Mouse (Mus musculus): ENCODE results near the gene Gm13279. TPM values are rescaled to one million over a fixed set of nuclear protein-coding genes. Genes with fewer than 3 reads are reported as not detected.
"Not testable (repeated sequence)": the region's sequence is repeated elsewhere in the genome, so short reads cannot be mapped to it uniquely, and the experiment has no call there.

Gene Gm13279
- polyA plus RNA-seq, 1 experiment from 2014 or later, result not detected

DNA sequence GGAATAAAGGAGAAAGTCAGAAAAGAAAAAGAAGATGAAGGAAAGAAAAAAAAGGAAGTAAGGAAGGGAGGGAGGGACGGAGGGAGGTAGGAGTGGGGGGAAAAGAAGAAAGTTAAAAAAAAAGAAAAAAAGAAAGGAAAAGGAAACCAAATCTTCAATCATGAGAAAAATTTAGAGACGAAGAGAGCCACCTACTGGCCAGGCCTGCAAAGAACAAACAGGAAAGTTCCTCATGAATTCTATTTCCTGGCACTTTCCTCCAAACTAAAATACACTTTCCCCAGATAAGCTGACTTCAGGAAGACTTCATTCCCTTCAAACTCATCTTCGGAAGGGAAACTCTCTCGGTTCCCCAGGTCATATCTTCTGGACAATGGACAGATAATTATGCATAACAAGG is 33.3 kb downstream of the Gm13279 start:
- no peak overlapping the region for H3K27ac ChIP-seq
- no peak overlapping the region for H3K4me3 ChIP-seq (ENCODE audit: inconsistent target)
- WGBS (ENCODE audit: missing documents), result 41% methylated on average over 3 of the region's 4 CpGs
- H3K36me3 ChIP-seq (ENCODE audit: inconsistent target), result no peaks in the 10 kb centered on the region
- no peaks in the 10 kb centered on the region for H3K79me2 ChIP-seq (ENCODE audit: inconsistent target)

DNA sequence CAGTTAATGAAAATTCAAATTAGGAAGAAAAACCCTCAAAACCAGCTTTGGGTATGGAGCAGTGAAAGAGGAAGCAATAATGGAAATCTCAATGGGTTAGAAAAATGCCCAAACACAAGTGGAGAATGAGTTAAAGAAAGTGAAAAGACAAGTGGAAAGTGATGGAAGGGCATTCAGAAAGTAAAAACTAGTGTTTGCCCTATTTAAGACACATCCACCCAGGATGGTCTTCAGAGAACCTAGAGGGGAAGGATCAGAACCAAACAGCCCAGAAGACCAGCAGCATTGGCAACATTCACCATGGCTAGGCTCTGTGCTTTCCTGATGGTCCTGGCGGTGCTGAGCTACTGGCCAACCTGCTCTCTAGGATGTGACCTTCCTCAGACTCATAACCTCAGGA is 38.0 kb downstream of the Gm13279 start, which contains the start of gene Ifna5:
TSS of gene Ifna5 (plus strand) at position 301 of the 400 bp plus-strand sequence.
- not testable (repeated sequence) for H3K27ac ChIP-seq; H3K79me2 ChIP-seq (ENCODE audit: inconsistent target); H3K36me3 ChIP-seq (ENCODE audit: inconsistent target); H3K4me3 ChIP-seq (ENCODE audit: inconsistent target)
- WGBS (ENCODE audit: missing documents), result 71% methylated on average over 1 of the region's 1 CpGs

DNA sequence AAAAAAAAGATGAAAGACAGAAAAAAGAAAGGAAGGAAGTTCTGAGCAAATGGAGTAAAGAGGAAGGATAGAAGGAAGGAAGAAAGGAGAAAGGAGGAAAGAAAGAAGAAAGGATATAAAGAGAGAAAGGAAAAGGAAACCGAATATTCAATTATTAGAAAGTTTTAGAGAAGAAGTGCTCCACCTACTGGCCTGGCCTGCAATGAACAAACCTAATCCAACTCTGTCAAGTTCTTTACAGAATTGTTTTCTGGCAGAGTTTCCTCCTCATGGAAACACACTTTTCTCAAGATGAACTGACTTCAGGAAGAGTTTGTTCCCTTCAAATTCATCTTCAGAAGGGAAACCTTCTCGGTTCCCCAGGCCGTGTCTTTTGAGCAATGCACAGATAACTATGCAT is 41.6 kb downstream of the Gm13279 start:
- 26% methylated on average over 3 of the region's 3 CpGs for WGBS (ENCODE audit: missing documents)
- no peak overlapping the region for H3K27ac ChIP-seq
- no peaks in the 10 kb centered on the region for H3K79me2 ChIP-seq (ENCODE audit: inconsistent target)
- H3K36me3 ChIP-seq (ENCODE audit: inconsistent target), result no peaks in the 10 kb centered on the region
- H3K4me3 ChIP-seq (ENCODE audit: inconsistent target), result no peak overlapping the region

DNA sequence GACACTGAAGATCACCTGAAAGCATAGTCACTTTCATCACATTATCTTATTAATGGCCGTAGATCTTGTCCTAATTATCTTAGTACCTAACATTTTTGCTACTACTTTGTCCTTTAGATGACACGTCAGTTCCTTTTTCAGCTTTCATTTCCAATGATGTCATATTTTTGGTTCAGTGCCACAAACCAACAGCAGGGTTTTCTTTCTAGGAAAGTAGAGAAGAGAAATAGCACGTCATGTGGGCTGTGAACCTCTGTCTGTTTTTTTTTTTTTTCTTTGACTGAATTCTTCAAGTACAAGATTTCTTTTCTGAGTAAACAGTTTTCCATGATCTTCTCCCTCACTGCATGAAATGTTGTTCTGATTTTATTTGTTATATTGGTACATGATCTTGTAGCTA is 42.9 kb downstream of the Gm13279 start:
- H3K4me3 ChIP-seq (ENCODE audit: inconsistent target), result no peak overlapping the region
- H3K36me3 ChIP-seq (ENCODE audit: inconsistent target), result no peaks in the 10 kb centered on the region
- no peak overlapping the region for H3K27ac ChIP-seq
- 19% methylated on average over 3 of the region's 3 CpGs for WGBS (ENCODE audit: missing documents)
- no peaks in the 10 kb centered on the region for H3K79me2 ChIP-seq (ENCODE audit: inconsistent target)

DNA sequence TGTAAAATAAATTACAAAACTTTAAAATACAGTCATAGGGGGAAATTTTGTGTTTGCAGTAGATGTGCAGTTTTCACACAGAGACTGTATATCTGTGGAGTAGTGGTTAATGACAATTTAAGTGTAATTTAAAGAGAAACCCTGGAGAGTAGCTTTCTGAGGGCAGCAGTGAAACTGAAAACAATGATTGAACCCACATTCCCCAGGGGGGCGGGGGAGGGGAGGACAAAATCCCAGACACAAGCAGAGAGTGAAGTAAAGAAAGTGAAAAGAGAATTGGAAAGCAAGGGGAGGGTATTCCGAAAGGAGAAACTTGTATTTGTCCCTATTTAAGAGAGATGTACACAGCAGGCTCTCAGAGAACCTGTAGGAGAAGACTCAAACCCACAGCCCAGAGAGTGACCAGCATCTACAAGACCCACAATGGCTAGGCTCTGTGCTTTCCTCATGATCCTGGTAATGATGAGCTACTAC is 44.3 kb downstream of the Gm13279 start, which contains the start of gene Ifna4:
TSS of gene Ifna4 (plus strand) at position 424 of the 474 bp plus-strand sequence.
- Histone ChIP-seq H3K36me3 (ENCODE audit: inconsistent target) (no peaks in the 10 kb centered on the region), H3K79me2 (ENCODE audit: inconsistent target) (no peaks in the 10 kb centered on the region), H3K4me3 (ENCODE audit: inconsistent target) (no peak within 1 kb of the TSS), H3K27ac (no peak within 1 kb of the TSS)
- 83% methylated on average over 2 of the region's 2 CpGs for WGBS (ENCODE audit: missing documents)

DNA sequence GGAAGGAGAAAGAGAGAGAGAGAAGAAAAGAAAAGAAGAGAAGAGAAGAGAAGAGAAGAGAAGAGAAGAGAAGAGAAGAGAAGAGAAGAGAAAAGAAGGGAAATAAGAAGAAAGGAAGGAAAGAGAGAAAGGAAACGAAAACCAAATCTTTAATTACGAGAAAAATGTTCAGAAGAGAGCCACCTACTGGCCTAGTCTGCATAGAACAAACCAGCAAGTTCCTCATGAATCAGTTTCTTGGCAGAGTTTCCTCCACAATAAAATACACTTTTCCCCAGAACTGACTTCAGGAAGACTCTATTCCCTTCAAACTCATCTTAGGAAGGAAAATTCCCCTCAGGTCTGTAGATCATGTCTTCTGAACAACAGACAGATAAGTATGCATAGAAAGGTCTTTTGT is 48.1 kb downstream of the Gm13279 start:
- Histone ChIP-seq H3K27ac (no peak overlapping the region), H3K79me2 (ENCODE audit: inconsistent target) (no peaks in the 10 kb centered on the region)
- 44% methylated on average over 2 of the region's 2 CpGs for WGBS (ENCODE audit: missing documents)

More for the DNA sequence above, 48.1 kb downstream of the Gm13279 start:
- Histone ChIP-seq H3K4me3 (ENCODE audit: inconsistent target) (no peak overlapping the region), H3K36me3 (ENCODE audit: inconsistent target) (no peaks in the 10 kb centered on the region)

Other genes starting within 250 kb of the Gm13279 start
- gene Ifna15, start 239.2 kb upstream of the Gm13279 start, polyA plus RNA-seq (2018), result not detected in 3 replicates
- gene Ifna14, start 225.6 kb upstream of the Gm13279 start, polyA plus RNA-seq (2018), result not detected in 3 replicates
- gene Ifna9, start 205.0 kb upstream of the Gm13279 start, polyA plus RNA-seq (2018), result not detected in 3 replicates
- not detected in 3 replicates for gene Ifna12, start 194.0 kb upstream of the Gm13279 start, polyA plus RNA-seq (2018)
- not detected in 3 replicates for gene C87499, start 163.0 kb upstream of the Gm13279 start, polyA plus RNA-seq (2018)
- gene Ifna13, start 152.9 kb upstream of the Gm13279 start, polyA plus RNA-seq (2018), result not detected in 3 replicates
- not detected in 3 replicates for gene Ifna16, start 120.5 kb upstream of the Gm13279 start, polyA plus RNA-seq (2018)
- not detected in 3 replicates for gene Ifna2, start 113.5 kb upstream of the Gm13279 start, polyA plus RNA-seq (2018)
- not detected in 3 replicates for gene Ifnab, start 106.0 kb upstream of the Gm13279 start, polyA plus RNA-seq (2018)
- gene Gm26566, start 75.6 kb upstream of the Gm13279 start, polyA plus RNA-seq (2018), result 0.47 TPM in 1 of 3 replicates, not detected in the others
- gene Klhl9, start 74.9 kb upstream of the Gm13279 start, polyA plus RNA-seq (2018), result 50.3 to 101 TPM (median 75.4 TPM) in 3 replicates
- not detected in 3 replicates for gene Gm13271, start 42.5 kb upstream of the Gm13279 start, polyA plus RNA-seq (2018)
- not detected in 3 replicates for gene Gm13283, start 37.3 kb upstream of the Gm13279 start, polyA plus RNA-seq (2018)
- gene Gm13290, start 23.6 kb upstream of the Gm13279 start, polyA plus RNA-seq (2018), result not detected in 3 replicates
- not detected in 3 replicates for gene Gm13289, start 20.5 kb upstream of the Gm13279 start, polyA plus RNA-seq (2018)
- not detected in 3 replicates for gene Gm13272, start 17.5 kb upstream of the Gm13279 start, polyA plus RNA-seq (2018)
- gene Ifnz, start 15.3 kb upstream of the Gm13279 start, polyA plus RNA-seq (2018), result not detected in 3 replicates
- not detected in 3 replicates for gene Gm13276, start 11.7 kb upstream of the Gm13279 start, polyA plus RNA-seq (2018)
- gene Gm13277, start 8.8 kb upstream of the Gm13279 start, polyA plus RNA-seq (2018), result not detected in 3 replicates
- not detected in 3 replicates for gene Gm13278, start 5.8 kb upstream of the Gm13279 start, polyA plus RNA-seq (2018)
- not detected in 3 replicates for gene Gm13275, start 2.9 kb upstream of the Gm13279 start, polyA plus RNA-seq (2018)
- gene Gm13285, start 2.3 kb downstream of the Gm13279 start, polyA plus RNA-seq (2018), result not detected in 3 replicates
- gene Gm13287, start 5.9 kb downstream of the Gm13279 start, polyA plus RNA-seq (2018), result not detected in 3 replicates
- not detected in 3 replicates for gene Gm13288, start 8.1 kb downstream of the Gm13279 start, polyA plus RNA-seq (2018)
- not detected in 3 replicates for gene Ifna7, start 18.8 kb downstream of the Gm13279 start, polyA plus RNA-seq (2018)
- not detected in 3 replicates for gene Ifna11, start 22.6 kb downstream of the Gm13279 start, polyA plus RNA-seq (2018)
- not detected in 3 replicates for gene Ifna6, start 30.0 kb downstream of the Gm13279 start, polyA plus RNA-seq (2018)
- gene Ifna5, start 38.1 kb downstream of the Gm13279 start, polyA plus RNA-seq (2018), result not detected in 3 replicates
- not detected in 3 replicates for gene Ifna4, start 44.5 kb downstream of the Gm13279 start, polyA plus RNA-seq (2018)
- not detected in 3 replicates for gene Ifna1, start 52.7 kb downstream of the Gm13279 start, polyA plus RNA-seq (2018)
- gene Ifne, start 82.8 kb downstream of the Gm13279 start, polyA plus RNA-seq (2018), result not detected in 3 replicates